Mouse (Mus musculus): ENCODE results near the gene Pik3c2a. TPM values are rescaled to one million over a fixed set of nuclear protein-coding genes. Genes with fewer than 3 reads are reported as not detected.
"Not testable (repeated sequence)": the region's sequence is repeated elsewhere in the genome, so short reads cannot be mapped to it uniquely, and the experiment has no call there.

Pik3c2a gene
- polyA plus RNA-seq, 1 experiment from 2014 or later, result 4.8 TPM

GRCm38 (mm10) chr7:116430926-116431325, 12.3 kb downstream of the Pik3c2a start:
- H3K4me3 ChIP-seq (ENCODE audit: low read depth, low read length), result no peak overlapping the region
- no peak overlapping the region for H3K4me2 ChIP-seq (ENCODE audit: low read depth, low read length)
- no peaks in the 10 kb centered on the region for H3K27me3 ChIP-seq (ENCODE audit: insufficient read depth, low read length)
- H3K27ac ChIP-seq (ENCODE audit: low read depth), result no peak overlapping the region
- H3K9me3 ChIP-seq (ENCODE audit: low read length), result no peaks in the 10 kb centered on the region
- TF ChIP-seq EP300 (IDR thresholded peaks at IDR 0.05; ENCODE audit: low read depth) (no peak), CTCF (IDR thresholded peaks at IDR 0.05; ENCODE audit: low read depth) (no peak)
- 14% methylated on average over 2 of the region's 2 CpGs for WGBS (ENCODE audit: insufficient replicate concordance)
- ATAC-seq (no peak), DNase-seq (no peak)
- peaks cover 5% of the 10 kb centered on the region; the same call in 1 of the 2 replicates for H3K4me1 ChIP-seq (ENCODE audit: insufficient read depth)
- no peaks in the 10 kb centered on the region; the same call in 1 of the 2 replicates for H3K36me3 ChIP-seq (replicated peaks; ENCODE audit: insufficient read depth, low read length)
- no peak overlapping the region for H3K9ac ChIP-seq (replicated peaks)

- no peak for TF ChIP-seq EP300 (IDR thresholded peaks at IDR 0.05; ENCODE audit: low read depth)
- Histone ChIP-seq H3K9ac (replicated peaks) (no peak overlapping the region), H3K9me3 (ENCODE audit: low read length) (no peaks in the 10 kb centered on the region), H3K27me3 (ENCODE audit: insufficient read depth, low read length) (no peaks in the 10 kb centered on the region), H3K4me1 (ENCODE audit: insufficient read depth) (peaks cover 5% of the 10 kb centered on the region; the same call in 1 of the 2 replicates), H3K27ac (ENCODE audit: low read depth) (no peak overlapping the region), H3K4me3 (ENCODE audit: low read depth, low read length) (no peak overlapping the region), H3K4me2 (ENCODE audit: low read depth, low read length) (no peak overlapping the region), H3K36me3 (replicated peaks; ENCODE audit: insufficient read depth, low read length) (no peaks in the 10 kb centered on the region; the same call in 1 of the 2 replicates)
- DNase-seq (no peak), ATAC-seq (no peak)
These were observed 16.0 kb downstream of the Pik3c2a start for GRCm38 (mm10) chr7:116427206-116427605.

DNA sequence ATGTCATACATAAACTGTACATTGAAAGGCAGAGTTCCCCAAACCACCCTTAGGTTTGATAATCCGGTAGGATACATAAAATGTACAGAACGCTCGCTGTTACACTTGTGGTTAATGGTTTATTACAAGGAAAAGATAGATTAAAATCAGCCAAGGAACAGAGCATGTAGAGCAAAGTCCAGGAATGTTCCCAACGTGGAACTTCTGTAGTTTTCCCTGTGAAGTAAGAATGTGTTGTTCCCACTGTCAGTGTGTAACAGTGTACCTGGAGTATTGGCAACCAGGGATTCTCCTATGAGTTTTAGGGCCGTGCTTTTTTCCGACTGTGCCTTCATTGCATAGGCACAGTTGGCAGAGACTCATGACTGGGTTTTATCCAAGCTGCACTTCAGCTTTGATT, 17.5 kb downstream of the Pik3c2a start:
- peaks cover 2% of the 10 kb centered on the region; the same call in 1 of the 2 replicates for H3K4me1 ChIP-seq (ENCODE audit: insufficient read depth)
- H3K27ac ChIP-seq (ENCODE audit: low read depth), result peak overlapping the region; percentile 60
- 57% methylated on average over 6 of the region's 6 CpGs for WGBS (ENCODE audit: insufficient replicate concordance)
- DNase-seq (peak; percentile 17), ATAC-seq (peak; percentile 91)
- no peak for TF ChIP-seq CTCF (IDR thresholded peaks at IDR 0.05; ENCODE audit: low read depth)
- TF ChIP-seq EP300 (IDR thresholded peaks at IDR 0.05; ENCODE audit: low read depth), result peak; percentile 56; the same call in 1 of the 2 replicates
- H3K9ac ChIP-seq (replicated peaks), result no peak overlapping the region
- no peak overlapping the region for H3K4me3 ChIP-seq (ENCODE audit: low read depth, low read length)
- no peaks in the 10 kb centered on the region for H3K9me3 ChIP-seq (ENCODE audit: low read length)
- H3K36me3 ChIP-seq (replicated peaks; ENCODE audit: insufficient read depth, low read length), result no peaks in the 10 kb centered on the region; the same call in 1 of the 2 replicates
- no peaks in the 10 kb centered on the region for H3K27me3 ChIP-seq (ENCODE audit: insufficient read depth, low read length)
- H3K4me2 ChIP-seq (ENCODE audit: low read depth, low read length), result no peak overlapping the region

DNA sequence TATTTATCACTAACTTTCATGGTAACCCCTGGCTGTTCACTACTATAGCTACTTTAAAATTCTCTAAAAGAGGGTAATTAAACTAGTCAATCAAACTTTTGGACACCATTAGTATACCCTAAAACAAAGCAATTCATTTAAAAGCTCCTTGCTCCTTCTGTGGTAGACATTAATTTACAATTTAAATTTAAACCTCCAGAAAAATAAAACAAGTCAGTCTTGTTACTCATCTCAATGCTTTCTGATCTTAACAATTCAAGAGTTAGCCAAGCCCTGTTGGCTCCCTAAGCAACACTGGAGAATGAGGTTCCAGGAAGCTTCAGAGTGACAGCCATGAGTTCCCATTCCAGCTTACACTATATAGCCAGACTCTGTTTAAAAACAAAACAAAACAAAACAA, 22.2 kb downstream of the Pik3c2a start:
- H3K4me3 ChIP-seq (ENCODE audit: low read depth, low read length), result no peak overlapping the region
- no peak overlapping the region for H3K9ac ChIP-seq (replicated peaks)
- TF ChIP-seq CTCF (IDR thresholded peaks at IDR 0.05; ENCODE audit: low read depth), result no peak
- no peak for TF ChIP-seq EP300 (IDR thresholded peaks at IDR 0.05; ENCODE audit: low read depth)
- peaks cover 11% of the 10 kb centered on the region; the same call in 1 of the 2 replicates for H3K36me3 ChIP-seq (replicated peaks; ENCODE audit: insufficient read depth, low read length)
- no peaks in the 10 kb centered on the region for H3K4me1 ChIP-seq (ENCODE audit: insufficient read depth)
- H3K4me2 ChIP-seq (ENCODE audit: low read depth, low read length), result no peak overlapping the region
- DNase-seq (no peak), ATAC-seq (no peak)
- no peaks in the 10 kb centered on the region for H3K9me3 ChIP-seq (ENCODE audit: low read length)
- H3K27ac ChIP-seq (ENCODE audit: low read depth), result no peak overlapping the region
- no peaks in the 10 kb centered on the region for H3K27me3 ChIP-seq (ENCODE audit: insufficient read depth, low read length)

- Histone ChIP-seq H3K4me1 (ENCODE audit: insufficient read depth) (peaks cover 5% of the 10 kb centered on the region; the same call in 1 of the 2 replicates), H3K9me3 (ENCODE audit: low read length) (no peaks in the 10 kb centered on the region), H3K4me3 (ENCODE audit: low read depth, low read length) (no peak overlapping the region), H3K9ac (replicated peaks) (no peak overlapping the region), H3K27me3 (ENCODE audit: insufficient read depth, low read length) (no peaks in the 10 kb centered on the region), H3K36me3 (replicated peaks; ENCODE audit: insufficient read depth, low read length) (0 out of 2 replicates have a peak, but pooled peaks cover 3% of the 10 kb centered on the region), H3K27ac (ENCODE audit: low read depth) (peak overlapping the region; percentile 57), H3K4me2 (ENCODE audit: low read depth, low read length) (no peak overlapping the region)
- WGBS (ENCODE audit: insufficient replicate concordance), result 16% methylated on average over 1 of the region's 1 CpGs
- ATAC-seq (peak; percentile 56), DNase-seq (no peak)
- TF ChIP-seq CTCF (IDR thresholded peaks at IDR 0.05; ENCODE audit: low read depth), result no peak
- peak; percentile 70 for TF ChIP-seq EP300 (IDR thresholded peaks at IDR 0.05; ENCODE audit: low read depth)
These were observed 33.8 kb downstream of the Pik3c2a start for GRCm38 (mm10) chr7:116409438-116409837.

DNA sequence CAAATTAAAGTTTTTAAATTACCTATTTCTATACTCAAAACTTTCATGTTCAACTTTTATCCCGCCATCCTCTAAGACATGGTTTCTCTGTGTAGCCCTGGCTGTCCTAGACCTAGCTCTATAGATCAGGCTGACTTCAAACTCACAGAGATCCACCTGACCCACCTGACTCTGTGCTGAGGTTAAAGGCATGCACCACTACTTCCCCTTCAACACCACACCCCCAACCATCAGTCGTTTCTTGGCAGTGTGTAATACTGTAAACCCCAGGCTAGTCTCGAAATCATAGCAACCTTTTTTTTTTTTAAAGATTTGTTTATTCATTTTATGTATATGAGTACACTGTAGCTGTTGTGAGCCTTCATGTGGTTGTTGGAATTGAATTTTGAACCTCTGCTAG, 50.9 kb downstream of the Pik3c2a start:
- H3K27me3 ChIP-seq (ENCODE audit: insufficient read depth, low read length), result no peaks in the 10 kb centered on the region
- H3K4me3 ChIP-seq (ENCODE audit: low read depth, low read length), result no peak overlapping the region
- H3K4me1 ChIP-seq (ENCODE audit: insufficient read depth), result no peaks in the 10 kb centered on the region
- H3K36me3 ChIP-seq (replicated peaks; ENCODE audit: insufficient read depth, low read length), result peaks cover 6% of the 10 kb centered on the region; the same call in 1 of the 2 replicates
- no peaks in the 10 kb centered on the region for H3K9me3 ChIP-seq (ENCODE audit: low read length)
- no peak overlapping the region for H3K4me2 ChIP-seq (ENCODE audit: low read depth, low read length)
- ATAC-seq (no peak), DNase-seq (no peak)
- 56% methylated on average over 3 of the region's 3 CpGs for WGBS (ENCODE audit: insufficient replicate concordance)
- TF ChIP-seq CTCF (IDR thresholded peaks at IDR 0.05; ENCODE audit: low read depth), result no peak
- TF ChIP-seq EP300 (IDR thresholded peaks at IDR 0.05; ENCODE audit: low read depth), result no peak
- no peak overlapping the region for H3K9ac ChIP-seq (replicated peaks)
- H3K27ac ChIP-seq (ENCODE audit: low read depth), result no peak overlapping the region

DNA sequence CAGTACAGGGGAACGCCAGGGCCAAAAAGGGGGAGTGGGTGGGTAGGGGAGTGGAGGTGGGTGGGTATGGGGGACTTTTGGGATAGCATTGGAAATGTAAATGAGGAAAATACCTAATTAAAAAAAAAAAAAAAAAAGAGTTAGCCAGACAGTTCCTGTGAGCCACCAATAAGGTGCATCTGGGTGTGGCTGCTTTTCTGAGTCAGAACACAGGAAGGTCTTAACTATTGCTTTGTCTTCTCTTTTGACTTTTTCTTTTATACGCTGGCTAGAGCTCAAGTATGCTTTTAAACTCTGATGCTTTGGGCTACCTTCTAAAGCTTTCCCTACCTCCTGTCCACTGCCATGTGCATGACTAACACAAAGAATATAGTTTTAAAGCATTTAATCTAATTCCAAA, 55.9 kb downstream of the Pik3c2a start:
- 86% methylated on average over 2 of the region's 2 CpGs for WGBS (ENCODE audit: insufficient replicate concordance)

More for the DNA sequence above, 55.9 kb downstream of the Pik3c2a start:
- H3K27ac ChIP-seq (ENCODE audit: low read depth); H3K27me3 ChIP-seq (ENCODE audit: insufficient read depth, low read length); H3K4me2 ChIP-seq (ENCODE audit: low read depth, low read length); H3K9ac ChIP-seq (replicated peaks); ATAC-seq; H3K9me3 ChIP-seq (ENCODE audit: low read length); H3K4me3 ChIP-seq (ENCODE audit: low read depth, low read length); H3K4me1 ChIP-seq (ENCODE audit: insufficient read depth); DNase-seq; H3K36me3 ChIP-seq (replicated peaks; ENCODE audit: insufficient read depth, low read length): not testable (repeated sequence)

Data from liver, postnatal 0 days (tissue).